Mouse (Mus musculus) G1E (cell line): ENCODE results near the gene Gk2.

Experiments
- CTCF ChIP-seq: IDR thresholded peaks from 2 replicates; pipeline ENCODE4 v1.5.1; 2012; ENCODE audit warnings: low read depth, low read length, inconsistent platforms, mixed read lengths
- GATA1 ChIP-seq: IDR thresholded peaks from 2 replicates; pipeline ENCODE4 v1.6.1; 2012; ENCODE audit warnings: borderline replicate concordance, low read length, inconsistent platforms, mixed read lengths
- GATA2 ChIP-seq: IDR thresholded peaks from 2 replicates; pipeline ENCODE4 v1.6.1; 2012; ENCODE audit warnings: low read depth, low read length, inconsistent platforms, borderline replicate concordance
- POLR2AphosphoS5 ChIP-seq: IDR thresholded peaks from 2 replicates; pipeline ENCODE4 v1.6.1; 2012; ENCODE audit warnings: low read depth, low read length, inconsistent platforms; ENCODE audit not compliant: insufficient replicate concordance
- TAL1 ChIP-seq: conservative IDR thresholded peaks from 2 replicates; pipeline ENCODE4 v1.6.1; 2012; ENCODE audit warnings: low read depth, low read length, inconsistent platforms, mixed read lengths

DNA sequence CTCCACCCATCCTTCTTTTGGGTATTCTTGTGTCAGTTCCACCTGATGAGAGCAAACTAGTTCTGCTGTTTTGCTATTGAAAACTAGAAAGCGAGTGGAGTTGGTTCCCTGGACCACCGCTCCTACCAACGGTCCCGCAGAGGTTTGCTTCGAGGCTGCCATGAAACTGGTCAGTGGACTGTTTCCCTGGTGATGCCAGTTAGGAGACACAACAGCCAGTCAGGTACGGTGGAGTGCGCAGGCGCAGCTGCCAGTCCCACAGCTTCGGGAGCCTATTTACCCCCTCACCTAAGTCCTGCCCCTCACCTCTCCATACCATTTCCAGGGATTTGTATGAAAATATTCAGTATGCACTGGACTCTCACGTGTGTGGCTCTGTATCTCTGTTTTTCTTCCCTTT is at the start of gene Gk2:
- no peak for TF ChIP-seq CTCF
- TF ChIP-seq TAL1, result no peak
- no peak for TF ChIP-seq POLR2AphosphoS5
- no peak for TF ChIP-seq GATA1
- TF ChIP-seq GATA2, result no peak
